Mouse (Mus musculus) kidney, adult 2 months (tissue): ENCODE measurements around the gene Cacna1c.

ENCODE experiments used
- CTCF ChIP-seq: fragments of 200-500 bp; conservative IDR thresholded peaks from 2 replicates; pipeline ENCODE4 v1.5.1; 2011; ENCODE audit warnings: low read depth, mild to moderate bottlenecking, control low read depth, low read length, moderate library complexity, mixed read lengths; ENCODE audit not compliant: insufficient read depth, insufficient read length
- POLR2A ChIP-seq: fragments of 200-500 bp; IDR thresholded peaks from one replicate; pipeline ENCODE4 v1.6.1; 2011; ENCODE audit warnings: low read depth, low read length, control low read depth

GRCm38 (mm10) chr6:118858431-118858830 lies 337.8 kb downstream of the Cacna1c start:
- no peak for TF ChIP-seq POLR2A
- TF ChIP-seq CTCF: no peak
